Mouse (Mus musculus): ENCODE measurements at regions not wholly inside any gene's neighbourhood (a gene's known extent, or its start where the extent isn't known, plus 50 kb on each side); places are given as distances from the start of the nearest gene placed in this dataset.

DNA sequence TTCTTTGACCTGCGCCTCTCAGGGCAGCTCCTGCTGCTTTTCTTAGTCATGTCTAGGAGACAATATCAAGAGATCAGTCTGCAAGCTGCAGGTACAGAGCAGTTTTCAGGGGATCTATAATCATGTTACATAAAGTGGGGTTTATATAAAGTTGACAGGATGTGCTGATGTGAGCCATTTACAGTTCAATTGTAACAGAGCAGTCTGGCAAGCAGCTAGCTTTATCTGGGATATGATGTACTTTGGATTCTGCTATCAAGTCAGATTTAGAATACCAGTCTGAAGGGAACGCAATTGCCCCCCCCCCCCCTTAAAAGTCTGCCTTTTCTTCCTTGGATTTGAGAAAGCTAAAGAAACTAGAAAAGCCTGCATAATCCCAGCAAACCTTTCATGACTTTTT, 77.6 kb upstream of the Acvr2a start:
- no peak for TF ChIP-seq CTCF (IDR thresholded peaks at IDR 0.05; ENCODE audit: low read depth)
- no peak for TF ChIP-seq EP300 (optimal IDR thresholded peaks at IDR 0.05)
